Mouse (Mus musculus) heart, postnatal 0 days (tissue): ENCODE results near the gene Pcbp1. TPM values are rescaled to one million over a fixed set of nuclear protein-coding genes. Genes with fewer than 3 reads are reported as not detected.

Source experiments
- ATAC-seq: fragments of 200-750 bp; cut with Nextera tagmentation; 2 replicates; pipeline ENCODE4 v1.8.0; 2017; ENCODE audit warnings: low read depth, moderate number of reproducible peaks, moderate library complexity; ENCODE audit not compliant: insufficient read depth
- DNase-seq: peaks from one replicate; pipeline ENCODE4 v3.0.0-alpha.2; 2016; ENCODE audit warnings: low spot score
- H3K27ac ChIP-seq: fragments of 300-500 bp; sonication (generic); 2 replicates; pipeline ENCODE4 v1.5.1; 2014; ENCODE audit warnings: low read depth, mild to moderate bottlenecking
- H3K27me3 ChIP-seq: fragments of 300-500 bp; sonication (generic); 2 replicates; pipeline ENCODE4 v1.6.1; 2014; ENCODE audit warnings: low read length, mixed read lengths; ENCODE audit not compliant: control insufficient read depth, insufficient read depth
- H3K36me3 ChIP-seq: fragments of 300-500 bp; sonication (generic); replicated peaks from 2 replicates; pipeline ENCODE4 v1.6.1; 2014; ENCODE audit warnings: low read length, mixed read lengths; ENCODE audit not compliant: control insufficient read depth, insufficient read depth
- H3K4me1 ChIP-seq: fragments of 300-500 bp; sonication (generic); 2 replicates; pipeline ENCODE4 v1.6.1; 2014; ENCODE audit warnings: antibody characterized with exemption; ENCODE audit not compliant: control insufficient read depth, insufficient read depth
- H3K4me2 ChIP-seq: fragments of 300-500 bp; sonication (generic); 2 replicates; pipeline ENCODE4 v1.6.1; 2014; ENCODE audit warnings: low read depth, mild to moderate bottlenecking, low read length, moderate library complexity
- H3K4me3 ChIP-seq: fragments of 300-500 bp; sonication (generic); 2 replicates; pipeline ENCODE4 v1.5.1; 2014; ENCODE audit warnings: low read depth, low read length
- H3K9ac ChIP-seq: fragments of 300-500 bp; sonication (generic); replicated peaks from 2 replicates; pipeline ENCODE4 v1.6.1; 2014; ENCODE audit warnings: low read depth, low read length, mixed read lengths
- H3K9me3 ChIP-seq: fragments of 300-500 bp; sonication (generic); replicated peaks from 2 replicates; pipeline ENCODE4 v1.6.1; 2016; ENCODE audit warnings: low read length; ENCODE audit not compliant: control insufficient read depth
- CTCF ChIP-seq: IDR thresholded peaks from 2 replicates; pipeline ENCODE4 v1.5.1; 2016; ENCODE audit warnings: antibody characterized with exemption, control low read depth, low read depth
- EP300 ChIP-seq: IDR thresholded peaks from 2 replicates; pipeline ENCODE4 v1.6.1; 2016; ENCODE audit warnings: antibody characterized with exemption, low read depth
- WGBS: fragments of 180-500 bp; shearing (Covaris S2); extraction: QIAGEN DNeasy Blood & Tissue Kit; methylation state at CpG from one replicate; pipeline ENCODE4 v1.1.7; 2014; 5-methylcytosine and 5-hydroxymethylcytosine counted together
- polyA plus RNA-seq: library from polyadenylated mRNA; unstranded; fragments of >200 nt; fragmentation: Nextera tagmentation; extraction: Ambion mirVana; gene quantifications from 2 replicates; pipeline ENCODE4 v1.2.1, GENCODE M21; 2015
- total RNA-seq: library from RNA; depleted of rRNA; stranded (reverse); fragments of >200 nt; gene quantifications from 2 replicates; pipeline ENCODE4 v1.2.3, GENCODE M21; 2014; ENCODE audit warnings: low replicate concordance

Pcbp1 gene
- total and polyA plus RNA-seq, 2 experiments from 2014 or later: 55.2 to 285 TPM

GRCm38 (mm10) chr6:86489945-86490344, 36.2 kb downstream of the Pcbp1 start:
- no peaks in the 10 kb centered on the region for H3K27me3 ChIP-seq
- H3K4me2 ChIP-seq: no peak overlapping the region
- no peak for TF ChIP-seq CTCF
- TF ChIP-seq EP300: no peak
- H3K27ac ChIP-seq: no peak overlapping the region
- ATAC-seq: no peak
- DNase-seq: no peak
- no peaks in the 10 kb centered on the region for H3K36me3 ChIP-seq
- no peak overlapping the region for H3K4me3 ChIP-seq
- WGBS: 92% methylated on average over 2 of the region's 2 CpGs
- H3K4me1 ChIP-seq: peaks cover 17% of the 10 kb centered on the region
- H3K9me3 ChIP-seq: no peaks in the 10 kb centered on the region
- H3K9ac ChIP-seq: no peak overlapping the region

GRCm38 (mm10) chr6:86488149-86488485, 38.0 kb downstream of the Pcbp1 start:
- ATAC-seq: peak; percentile 28; the same call in 1 of the 2 replicates
- peak overlapping the region; percentile 17 for H3K4me3 ChIP-seq

GRCm38 (mm10) chr6:86487358-86488148, 38.6 kb downstream of the Pcbp1 start:
- Histone ChIP-seq H3K4me3 (peak overlapping the region; percentile 17), H3K36me3 (no peaks in the 10 kb centered on the region), H3K9ac (peak overlapping the region; percentile 18), H3K27me3 (no peaks in the 10 kb centered on the region), H3K9me3 (no peaks in the 10 kb centered on the region), H3K27ac (peak overlapping the region; percentile 94), H3K4me2 (peak overlapping the region; percentile 46), H3K4me1 (peaks cover 20% of the 10 kb centered on the region)
- DNase-seq (peak; percentile 89), ATAC-seq (peak; percentile 91)
- 3% methylated on average over 24 of the region's 24 CpGs for WGBS
- TF ChIP-seq EP300 (0 out of 2 replicates have a peak, but pooled peaks have one; percentile 43), CTCF (peak; percentile 25; the same call in 1 of the 2 replicates)

More at GRCm38 (mm10) chr6:86488149-86488485, 38.0 kb downstream of the Pcbp1 start:
- Histone ChIP-seq H3K4me1 (peaks cover 20% of the 10 kb centered on the region), H3K27me3 (no peaks in the 10 kb centered on the region), H3K4me2 (peak overlapping the region; percentile 46), H3K36me3 (no peaks in the 10 kb centered on the region), H3K9me3 (no peaks in the 10 kb centered on the region), H3K9ac (peak overlapping the region; percentile 18), H3K27ac (peak overlapping the region; percentile 94)
- peak; percentile 36 for DNase-seq
- WGBS: 9% methylated on average over 3 of the region's 3 CpGs
- TF ChIP-seq CTCF (no peak), EP300 (no peak)

- no peaks in the 10 kb centered on the region for H3K36me3 ChIP-seq
- WGBS: 74% methylated on average over 7 of the region's 7 CpGs
- 0 out of 2 replicates have a peak overlapping the region, but pooled peaks have one; percentile 51 for H3K27ac ChIP-seq
- H3K9ac ChIP-seq: no peak overlapping the region
- no peaks in the 10 kb centered on the region for H3K9me3 ChIP-seq
- no peak for TF ChIP-seq CTCF
- TF ChIP-seq EP300: no peak
- DNase-seq (no peak), ATAC-seq (no peak)
- no peaks in the 10 kb centered on the region for H3K27me3 ChIP-seq
- H3K4me1 ChIP-seq: peaks cover 20% of the 10 kb centered on the region
- no peak overlapping the region for H3K4me3 ChIP-seq
- H3K4me2 ChIP-seq: no peak overlapping the region
Observed at GRCm38 (mm10) chr6:86485943-86486640, 40.0 kb downstream of the Pcbp1 start.

GRCm38 (mm10) chr6:86481871-86482270, 44.2 kb downstream of the Pcbp1 start:
- 81% methylated on average over 5 of the region's 5 CpGs for WGBS
- H3K36me3 ChIP-seq: no peaks in the 10 kb centered on the region
- no peaks in the 10 kb centered on the region for H3K27me3 ChIP-seq
- no peaks in the 10 kb centered on the region for H3K9me3 ChIP-seq
- no peak overlapping the region for H3K4me3 ChIP-seq
- TF ChIP-seq CTCF (no peak), EP300 (no peak)
- H3K4me2 ChIP-seq: no peak overlapping the region
- no peak for ATAC-seq
- no peak overlapping the region for H3K9ac ChIP-seq
- DNase-seq: no peak
- H3K4me1 ChIP-seq: peaks cover 44% of the 10 kb centered on the region
- no peak overlapping the region for H3K27ac ChIP-seq
